Mouse (Mus musculus) liver, embryonic 13.5 days (tissue): ENCODE data around the gene 4933434E20Rik. TPM values are rescaled to one million over a fixed set of nuclear protein-coding genes. Genes with fewer than 3 reads are reported as not detected.
A peak's percentile ranks its signal among the peaks of the same experiment; 100 is the strongest.

Source experiments
- ATAC-seq: fragments of 200-750 bp; cut with Nextera tagmentation; 2 replicates; pipeline ENCODE4 v1.8.0; 2017; ENCODE audit warnings: low read depth, mild to moderate bottlenecking, moderate number of reproducible peaks, moderate library complexity
- DNase-seq: peaks from one replicate; pipeline ENCODE4 v3.0.0; 2022
- H3K27ac ChIP-seq: fragments of 300-500 bp; sonication (generic); 2 replicates; pipeline ENCODE4 v1.5.1; 2015; ENCODE audit warnings: moderate library complexity, mild to moderate bottlenecking, inconsistent platforms
- H3K27me3 ChIP-seq: fragments of 300-500 bp; sonication (generic); 2 replicates; pipeline ENCODE4 v1.6.1; 2015; ENCODE audit warnings: mild to moderate bottlenecking, inconsistent platforms
- H3K36me3 ChIP-seq: fragments of 300-500 bp; sonication (generic); 2 replicates; pipeline ENCODE4 v1.6.1; 2015; ENCODE audit warnings: mild to moderate bottlenecking, inconsistent platforms
- H3K4me1 ChIP-seq: fragments of 300-500 bp; sonication (generic); replicated peaks from 2 replicates; pipeline ENCODE4 v1.6.1; 2015; ENCODE audit warnings: inconsistent platforms
- H3K4me2 ChIP-seq: fragments of 300-500 bp; sonication (generic); 2 replicates; pipeline ENCODE4 v1.6.1; 2015; ENCODE audit warnings: inconsistent platforms, mild to moderate bottlenecking, moderate library complexity
- H3K4me3 ChIP-seq: fragments of 300-500 bp; sonication (generic); replicated peaks from 2 replicates; pipeline ENCODE4 v1.5.1; 2015; ENCODE audit warnings: mild to moderate bottlenecking, inconsistent platforms
- H3K9ac ChIP-seq: fragments of 300-500 bp; sonication (generic); 2 replicates; pipeline ENCODE4 v1.6.1; 2015; ENCODE audit warnings: mild to moderate bottlenecking, inconsistent platforms
- H3K9me3 ChIP-seq: fragments of 300-500 bp; sonication (generic); replicated peaks from 2 replicates; pipeline ENCODE4 v1.6.1; 2016; ENCODE audit warnings: inconsistent platforms
- WGBS: fragments of 180-500 bp; shearing (Covaris S2); methylation state at CpG from one replicate; pipeline ENCODE4 v1.1.7; 2015; ENCODE audit not compliant: insufficient replicate concordance; 5-methylcytosine and 5-hydroxymethylcytosine counted together
- polyA plus RNA-seq: library from polyadenylated mRNA; unstranded; fragments of >200 nt; fragmentation: Nextera tagmentation; extraction: Ambion mirVana; gene quantifications from 2 replicates; pipeline ENCODE4 v1.2.1, GENCODE M21; 2015

4933434E20Rik gene
- polyA plus RNA-seq, result 99.3 and 110 TPM in 2 replicates

- Histone ChIP-seq H3K4me1 (peaks cover 41% of the 10 kb centered on the region), H3K36me3 (peaks cover 31% of the 10 kb centered on the region), H3K27ac (peak within 1 kb of the TSS; percentile 96), H3K9me3 (no peaks in the 10 kb centered on the region), H3K9ac (peak within 1 kb of the TSS; percentile 97), H3K4me2 (peak within 1 kb of the TSS; percentile 87), H3K27me3 (no peaks in the 10 kb centered on the region), H3K4me3 (peak within 1 kb of the TSS; percentile 91)
- peak; percentile 65 for ATAC-seq
- peak; percentile 50 for DNase-seq
- under 1% methylated on average over 43 of the region's 43 CpGs for WGBS
These were observed at the start of gene 4933434E20Rik for GRCm38 (mm10) chr3:90051441-90052350. Gene 4933434E20Rik, plus strand, starts transcription at chr3:90051636.

DNA sequence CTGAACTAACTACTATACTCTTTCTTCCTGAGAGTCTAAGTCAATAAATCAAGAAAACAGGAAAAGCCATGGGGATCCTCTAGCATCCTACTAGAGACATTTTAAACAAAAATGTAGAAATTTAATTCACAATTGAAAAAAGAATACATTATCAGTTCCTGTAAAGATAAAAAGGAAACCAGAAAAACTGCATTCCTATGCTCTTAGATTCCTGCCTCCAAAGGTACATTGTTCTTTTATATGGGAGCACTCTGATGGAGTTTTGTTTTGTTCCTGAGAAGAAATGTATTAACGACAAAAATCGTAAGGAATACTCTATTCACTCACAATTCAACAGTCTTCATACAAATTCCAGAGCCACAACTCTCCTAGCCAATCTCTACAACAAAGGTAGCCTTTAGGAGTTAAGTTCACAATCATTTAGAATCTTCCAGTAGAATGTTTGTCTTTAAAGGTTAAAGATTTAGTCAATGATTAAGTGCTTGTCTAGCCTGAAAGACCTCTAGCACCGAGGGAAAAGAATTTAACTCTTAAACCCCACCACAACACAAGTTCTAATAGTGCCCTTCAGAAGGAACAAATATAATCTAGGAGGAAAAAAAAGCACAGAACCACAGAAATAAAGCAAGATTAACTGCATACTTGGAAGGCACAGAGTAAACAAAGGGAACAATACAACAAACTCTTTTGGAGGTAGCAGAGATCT is 47.2 kb upstream of the 4933434E20Rik start:
- DNase-seq, result no peak
- Histone ChIP-seq H3K27ac (no peak overlapping the region), H3K36me3 (peaks cover 66% of the 10 kb centered on the region), H3K9me3 (no peaks in the 10 kb centered on the region), H3K4me3 (no peak overlapping the region), H3K4me1 (peaks cover 8% of the 10 kb centered on the region), H3K9ac (no peak overlapping the region), H3K4me2 (no peak overlapping the region), H3K27me3 (no peaks in the 10 kb centered on the region)
- ATAC-seq, result no peak
- 63% methylated on average over 3 of the region's 3 CpGs for WGBS

DNA sequence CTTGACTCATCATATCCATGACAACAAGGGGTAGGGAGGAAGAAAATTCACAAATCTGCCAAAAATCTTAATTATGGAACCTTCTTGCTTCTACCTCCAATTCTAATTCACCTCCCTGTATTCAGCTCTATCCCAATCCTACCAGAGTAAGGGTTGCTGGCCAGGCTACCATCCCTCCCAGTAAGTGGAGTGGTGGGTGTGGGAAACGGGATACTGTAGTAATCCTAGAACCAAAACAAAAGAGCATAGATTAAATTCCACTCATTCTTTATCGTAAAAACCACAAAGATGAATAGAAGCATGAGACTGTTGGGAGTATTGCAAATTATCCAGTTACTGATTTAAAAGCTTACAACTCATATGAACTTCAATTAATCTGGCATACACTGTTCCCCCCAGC is 41.1 kb upstream of the 4933434E20Rik start:
- Histone ChIP-seq H3K4me3 (no peak overlapping the region), H3K9ac (no peak overlapping the region), H3K36me3 (peaks cover 97% of the 10 kb centered on the region), H3K27me3 (no peaks in the 10 kb centered on the region), H3K9me3 (no peaks in the 10 kb centered on the region), H3K4me2 (no peak overlapping the region), H3K27ac (no peak overlapping the region), H3K4me1 (no peaks in the 10 kb centered on the region)
- WGBS, result 81% methylated on average over 2 of the region's 2 CpGs
- DNase-seq (no peak), ATAC-seq (no peak)

DNA sequence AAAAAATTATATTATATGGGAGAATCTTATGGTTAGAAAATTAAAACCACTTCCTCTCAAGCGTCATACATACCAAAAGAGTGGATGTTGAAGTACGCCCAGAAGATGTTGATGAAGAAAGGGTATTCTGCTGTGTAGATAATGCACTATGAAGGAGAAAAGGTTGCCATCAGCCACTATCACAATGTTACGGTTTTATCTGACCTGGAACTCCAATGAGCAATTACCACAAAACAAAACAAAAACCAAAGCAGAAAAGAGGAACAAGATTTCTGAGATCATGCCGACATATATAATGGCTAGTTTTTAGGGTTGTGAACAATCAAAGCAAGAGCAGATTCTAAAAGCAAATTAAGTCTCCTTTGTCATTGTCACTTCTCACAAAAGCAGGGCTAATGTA is 34.8 kb upstream of the 4933434E20Rik start:
- DNase-seq (no peak), ATAC-seq (no peak)
- H3K4me2 ChIP-seq, result no peak overlapping the region
- no peak overlapping the region for H3K27ac ChIP-seq
- H3K36me3 ChIP-seq, result peaks cover 98% of the 10 kb centered on the region
- WGBS, result 77% methylated on average over 4 of the region's 4 CpGs
- no peaks in the 10 kb centered on the region for H3K4me1 ChIP-seq
- no peaks in the 10 kb centered on the region for H3K9me3 ChIP-seq
- no peak overlapping the region for H3K9ac ChIP-seq
- H3K4me3 ChIP-seq, result no peak overlapping the region
- H3K27me3 ChIP-seq, result no peaks in the 10 kb centered on the region

GRCm38 (mm10) chr3:90034653-90035052 is 16.8 kb upstream of the 4933434E20Rik start:
- no peak overlapping the region for H3K27ac ChIP-seq
- H3K4me1 ChIP-seq, result peaks cover 3% of the 10 kb centered on the region; the same call in 1 of the 2 replicates
- DNase-seq (no peak), ATAC-seq (no peak)
- WGBS, result 83% methylated on average over 2 of the region's 2 CpGs
- no peak overlapping the region for H3K4me2 ChIP-seq
- H3K27me3 ChIP-seq, result no peaks in the 10 kb centered on the region
- H3K36me3 ChIP-seq, result peaks cover 81% of the 10 kb centered on the region
- H3K9ac ChIP-seq, result no peak overlapping the region
- H3K4me3 ChIP-seq, result no peak overlapping the region
- no peaks in the 10 kb centered on the region for H3K9me3 ChIP-seq

DNA sequence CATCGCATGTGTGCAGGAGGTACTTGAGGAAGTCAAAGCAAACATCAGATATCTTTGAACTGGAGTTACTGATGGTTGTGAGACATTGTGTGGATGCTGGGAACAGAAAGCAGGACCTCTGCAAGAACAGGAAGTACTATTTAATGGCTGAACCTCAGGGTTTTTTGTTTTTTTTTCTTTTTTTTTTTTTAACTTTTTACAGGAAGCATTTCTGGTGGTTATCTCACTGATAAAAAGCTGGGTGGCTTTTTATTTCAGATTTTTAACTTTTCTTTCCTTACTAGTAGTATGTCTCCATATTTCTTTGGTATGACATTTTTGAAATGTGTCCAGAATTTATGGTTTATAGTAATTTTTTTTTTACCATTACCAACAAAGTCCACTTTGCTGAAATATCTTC is 15.2 kb upstream of the 4933434E20Rik start:
- H3K27ac ChIP-seq, result no peak overlapping the region
- 74% methylated on average over 1 of the region's 1 CpGs for WGBS
- H3K9ac ChIP-seq, result no peak overlapping the region
- no peak overlapping the region for H3K4me2 ChIP-seq
- peaks cover 3% of the 10 kb centered on the region; the same call in 1 of the 2 replicates for H3K4me1 ChIP-seq
- no peaks in the 10 kb centered on the region for H3K9me3 ChIP-seq
- H3K4me3 ChIP-seq, result no peak overlapping the region
- H3K36me3 ChIP-seq, result peaks cover 80% of the 10 kb centered on the region
- DNase-seq, result no peak
- H3K27me3 ChIP-seq, result no peaks in the 10 kb centered on the region
- ATAC-seq, result no peak

DNA sequence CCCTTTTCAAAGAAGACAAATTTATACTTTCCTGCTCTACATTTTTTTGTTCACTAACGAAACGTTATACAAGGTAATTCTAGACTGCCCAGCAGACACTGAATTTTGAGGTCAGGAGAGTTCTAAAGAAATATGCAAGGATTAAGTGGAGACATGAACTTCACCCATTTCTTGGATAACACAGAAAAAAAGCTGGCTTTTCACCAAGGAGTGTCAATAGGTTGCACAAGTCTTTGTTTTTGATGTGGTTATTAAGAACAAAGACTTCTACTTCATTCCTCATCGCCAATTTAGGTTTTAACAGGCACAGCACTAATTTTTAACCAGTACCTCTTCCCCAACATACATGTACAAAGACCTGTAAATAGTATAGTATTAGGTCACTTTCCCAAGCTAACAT is 1.7 kb upstream of the 4933434E20Rik start:
- no peak overlapping the region for H3K9ac ChIP-seq

GRCm38 (mm10) chr3:90052351-90053241 is 1.2 kb downstream of the 4933434E20Rik start, which contains the start of gene Ubap2l:
Gene Ubap2l, minus strand, starts transcription at chr3:90052628.
- no peaks in the 10 kb centered on the region for H3K27me3 ChIP-seq
- H3K9ac ChIP-seq, result peak within 1 kb of the TSS; percentile 97
- ATAC-seq (peak; percentile 86), DNase-seq (peak; percentile 90)
- peak within 1 kb of the TSS; percentile 91 for H3K4me3 ChIP-seq
- peak within 1 kb of the TSS; percentile 87 for H3K4me2 ChIP-seq
- H3K4me1 ChIP-seq, result peaks cover 41% of the 10 kb centered on the region
- under 1% methylated on average over 80 of the region's 81 CpGs for WGBS
- H3K36me3 ChIP-seq, result peaks cover 31% of the 10 kb centered on the region
- H3K9me3 ChIP-seq, result no peaks in the 10 kb centered on the region
- H3K27ac ChIP-seq, result peak within 1 kb of the TSS; percentile 96

More for the DNA sequence above, 1.7 kb upstream of the 4933434E20Rik start:
- H3K4me3 ChIP-seq, result no peak overlapping the region
- no peaks in the 10 kb centered on the region for H3K27me3 ChIP-seq
- ATAC-seq, result no peak
- peaks cover 37% of the 10 kb centered on the region for H3K4me1 ChIP-seq
- peaks cover 30% of the 10 kb centered on the region for H3K36me3 ChIP-seq
- DNase-seq, result no peak
- no peak overlapping the region for H3K4me2 ChIP-seq
- H3K27ac ChIP-seq, result no peak overlapping the region
- H3K9me3 ChIP-seq, result no peaks in the 10 kb centered on the region
- 79% methylated on average over 3 of the region's 3 CpGs for WGBS

- Histone ChIP-seq H3K9me3 (no peaks in the 10 kb centered on the region), H3K4me3 (no peak overlapping the region), H3K4me2 (no peak overlapping the region), H3K27ac (no peak overlapping the region), H3K27me3 (no peaks in the 10 kb centered on the region), H3K4me1 (no peaks in the 10 kb centered on the region), H3K9ac (no peak overlapping the region), H3K36me3 (peaks cover 69% of the 10 kb centered on the region)
- 81% methylated on average over 6 of the region's 6 CpGs for WGBS
- no peak for ATAC-seq
- DNase-seq, result no peak
These were observed 10.1 kb downstream of the 4933434E20Rik start for GRCm38 (mm10) chr3:90061549-90061948.

- Histone ChIP-seq H3K36me3 (peaks cover 59% of the 10 kb centered on the region), H3K4me3 (no peak overlapping the region), H3K4me1 (no peaks in the 10 kb centered on the region), H3K27ac (no peak overlapping the region), H3K4me2 (no peak overlapping the region), H3K9me3 (no peaks in the 10 kb centered on the region), H3K27me3 (no peaks in the 10 kb centered on the region), H3K9ac (no peak overlapping the region)
- ATAC-seq (no peak), DNase-seq (no peak)
- WGBS, result 68% methylated on average over 2 of the region's 2 CpGs
These were observed 11.1 kb downstream of the 4933434E20Rik start for GRCm38 (mm10) chr3:90062539-90062938.
